Mouse (Mus musculus): ENCODE measurements around the gene B230118H07Rik. TPM values are rescaled to one million over a fixed set of nuclear protein-coding genes. Genes with fewer than 3 reads are reported as not detected.

The B230118H07Rik gene
- polyA plus RNA-seq, 1 experiment from 2014 or later, result 59.1 TPM

DNA sequence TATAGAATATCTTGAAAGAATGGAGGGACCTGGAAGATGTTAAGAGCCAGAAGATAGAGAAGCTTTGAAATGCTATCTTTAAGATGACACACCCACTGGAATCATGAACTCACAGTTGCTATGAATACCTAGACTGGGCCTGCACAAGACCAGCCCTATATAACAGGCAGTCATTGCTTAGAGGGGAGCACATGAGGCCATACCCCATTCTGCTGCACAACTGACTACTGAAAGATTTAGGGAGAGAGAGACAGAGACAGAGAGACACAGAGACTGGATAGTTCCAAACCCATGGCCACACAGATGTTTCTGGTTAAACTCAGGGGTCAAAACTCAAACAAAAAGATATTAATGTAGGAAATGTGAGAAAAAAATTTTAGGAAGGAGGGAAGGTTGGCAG lies 22.1 kb downstream of the B230118H07Rik start:
- H3K9ac ChIP-seq, result no peak overlapping the region
- no peaks in the 10 kb centered on the region for H3K36me3 ChIP-seq (replicated peaks)
- no peak overlapping the region for H3K27ac ChIP-seq
- peaks cover 3% of the 10 kb centered on the region; the same call in 1 of the 2 replicates for H3K27me3 ChIP-seq
- H3K4me1 ChIP-seq, result peaks cover 12% of the 10 kb centered on the region
- H3K4me3 ChIP-seq (replicated peaks), result no peak overlapping the region
- H3K4me2 ChIP-seq, result no peak overlapping the region
- no peaks in the 10 kb centered on the region for H3K9me3 ChIP-seq
- ATAC-seq (ENCODE audit: low FRiP score), result no peak

DNA sequence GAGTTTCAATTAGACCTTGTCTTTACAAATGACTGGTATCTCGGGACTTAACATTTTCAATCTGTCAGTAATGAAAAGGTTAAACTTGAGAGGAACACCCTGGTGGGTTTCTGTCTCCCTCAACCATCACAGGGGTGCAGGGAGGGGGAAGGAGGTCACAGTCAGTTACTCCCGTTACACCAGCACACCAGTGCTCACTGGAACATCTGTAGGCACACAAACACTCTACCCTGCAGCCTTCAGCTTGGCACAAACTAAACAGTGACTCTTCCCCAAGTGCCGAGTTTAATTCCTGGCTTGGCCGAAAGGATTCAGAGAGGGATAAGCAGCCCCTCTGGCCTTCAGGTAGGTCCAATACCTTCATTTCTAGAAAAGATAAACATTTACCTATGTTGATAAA lies 24.8 kb downstream of the B230118H07Rik start, which contains the start of gene Rag2:
Rag2 (plus strand) TSS at position 193 of the 400 bp plus-strand sequence.
- no peak within 1 kb of the TSS for H3K4me3 ChIP-seq (replicated peaks)
- H3K9ac ChIP-seq, result no peak within 1 kb of the TSS
- H3K4me2 ChIP-seq, result no peak within 1 kb of the TSS
- WGBS, result 61% methylated on average over 4 of the region's 4 CpGs
- H3K27me3 ChIP-seq, result no peaks in the 10 kb centered on the region
- H3K27ac ChIP-seq, result no peak within 1 kb of the TSS
- no peaks in the 10 kb centered on the region for H3K36me3 ChIP-seq (replicated peaks)
- H3K4me1 ChIP-seq, result peaks cover 15% of the 10 kb centered on the region
- ATAC-seq (ENCODE audit: low FRiP score), result no peak
- H3K9me3 ChIP-seq, result no peaks in the 10 kb centered on the region

DNA sequence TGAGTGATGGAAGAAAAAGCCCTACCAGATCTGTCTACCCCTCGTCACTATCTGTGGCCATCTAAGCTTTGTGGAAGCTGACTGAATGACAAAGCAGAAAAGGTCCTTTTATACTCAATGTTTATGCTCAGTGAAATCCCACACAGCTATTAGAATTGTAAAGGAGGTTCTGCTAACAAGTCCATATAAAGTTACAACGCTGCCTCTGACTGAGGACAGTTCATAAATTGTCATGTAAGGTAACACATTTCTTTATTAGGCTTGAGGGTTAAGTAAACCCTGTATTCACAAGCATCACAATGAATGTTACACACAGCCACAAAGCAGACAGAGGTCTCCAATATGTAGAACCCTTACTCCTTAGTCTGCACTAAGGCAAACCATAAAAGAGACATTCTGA lies 25.3 kb downstream of the B230118H07Rik start:
- WGBS, result 46% methylated on average over 2 of the region's 2 CpGs
- H3K4me3 ChIP-seq (replicated peaks), result no peak overlapping the region
- no peak overlapping the region for H3K27ac ChIP-seq
- no peaks in the 10 kb centered on the region for H3K36me3 ChIP-seq (replicated peaks)
- H3K9ac ChIP-seq, result no peak overlapping the region
- ATAC-seq (ENCODE audit: low FRiP score), result no peak
- H3K27me3 ChIP-seq, result no peaks in the 10 kb centered on the region
- no peak overlapping the region for H3K4me2 ChIP-seq
- no peaks in the 10 kb centered on the region for H3K9me3 ChIP-seq
- H3K4me1 ChIP-seq, result peaks cover 12% of the 10 kb centered on the region

DNA sequence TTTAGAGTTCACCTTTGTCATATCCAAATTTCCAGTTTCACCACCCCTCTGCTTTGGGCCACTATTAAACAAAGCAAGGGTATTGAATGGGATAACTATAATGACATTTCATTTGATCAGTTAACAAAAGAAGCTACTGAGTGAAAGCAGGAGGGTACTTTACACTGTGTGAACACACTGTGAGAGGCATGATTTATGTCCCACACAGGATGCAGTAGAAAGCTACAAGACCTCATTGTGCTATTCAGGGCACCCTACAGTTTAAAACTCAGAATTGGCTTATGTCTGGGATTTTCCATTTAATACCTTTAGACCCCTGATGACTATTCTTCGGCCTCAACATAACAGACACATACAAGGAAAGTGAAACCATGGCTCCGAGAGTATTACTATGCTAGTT lies 26.3 kb downstream of the B230118H07Rik start:
- Histone ChIP-seq H3K4me1 (peaks cover 12% of the 10 kb centered on the region), H3K9ac (no peak overlapping the region), H3K27me3 (no peaks in the 10 kb centered on the region), H3K9me3 (no peaks in the 10 kb centered on the region), H3K27ac (no peak overlapping the region), H3K4me3 (replicated peaks) (no peak overlapping the region), H3K4me2 (no peak overlapping the region), H3K36me3 (replicated peaks) (no peaks in the 10 kb centered on the region)
- no peak for ATAC-seq (ENCODE audit: low FRiP score)
- WGBS, result 48% methylated on average over 2 of the region's 2 CpGs

DNA sequence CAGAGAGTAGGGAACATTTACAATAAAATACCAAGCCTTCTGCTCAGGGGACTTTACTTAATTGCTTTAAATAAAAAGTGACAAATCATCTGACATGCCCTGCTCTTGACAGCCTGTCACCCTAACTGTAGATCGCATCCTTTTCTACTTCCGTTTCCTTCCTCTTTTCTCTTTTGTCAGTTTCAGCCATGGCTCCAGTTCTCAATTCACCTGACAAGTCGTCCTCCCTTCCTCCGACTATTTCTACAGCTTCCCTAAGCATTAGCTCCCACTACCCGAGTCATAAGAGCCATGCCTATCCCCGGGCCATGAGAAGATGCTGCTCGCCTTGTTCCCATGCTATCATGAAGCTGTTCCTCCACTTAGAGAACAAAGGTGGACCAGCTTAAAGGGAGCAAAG lies 27.7 kb downstream of the B230118H07Rik start:
- Histone ChIP-seq H3K4me3 (replicated peaks) (no peak overlapping the region), H3K4me2 (no peak overlapping the region), H3K9me3 (no peaks in the 10 kb centered on the region), H3K27ac (no peak overlapping the region), H3K9ac (no peak overlapping the region), H3K27me3 (no peaks in the 10 kb centered on the region), H3K36me3 (replicated peaks) (no peaks in the 10 kb centered on the region), H3K4me1 (peaks cover 12% of the 10 kb centered on the region)
- no peak for ATAC-seq (ENCODE audit: low FRiP score)
- 52% methylated on average over 7 of the region's 7 CpGs for whole genome bisulfite sequencing

DNA sequence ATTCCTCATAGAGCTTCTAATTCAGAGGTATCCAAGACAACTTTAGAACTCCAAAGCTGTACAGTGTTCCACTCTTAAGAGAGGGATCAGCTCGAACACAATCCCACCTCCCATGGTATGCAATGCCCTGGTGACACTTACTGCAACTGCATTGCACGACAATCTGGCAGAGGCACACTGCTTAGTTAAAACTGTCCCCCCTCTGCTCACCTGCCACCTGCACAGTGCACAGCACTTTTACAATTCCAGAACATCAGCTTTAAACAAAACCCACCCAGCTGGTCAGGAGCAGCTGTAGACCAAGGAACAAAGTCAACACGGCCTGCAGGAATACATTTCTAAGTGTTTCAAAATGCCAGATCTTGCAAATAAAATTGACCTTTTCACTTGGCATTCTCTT lies 28.4 kb downstream of the B230118H07Rik start:
- no peak overlapping the region for H3K4me2 ChIP-seq
- ATAC-seq (ENCODE audit: low FRiP score), result no peak
- H3K27me3 ChIP-seq, result no peaks in the 10 kb centered on the region
- peaks cover 16% of the 10 kb centered on the region for H3K4me1 ChIP-seq
- no peak overlapping the region for H3K4me3 ChIP-seq (replicated peaks)
- H3K9ac ChIP-seq, result no peak overlapping the region
- 82% methylated on average over 3 of the region's 3 CpGs for WGBS
- no peak overlapping the region for H3K27ac ChIP-seq
- no peaks in the 10 kb centered on the region for H3K9me3 ChIP-seq
- H3K36me3 ChIP-seq (replicated peaks), result no peaks in the 10 kb centered on the region

DNA sequence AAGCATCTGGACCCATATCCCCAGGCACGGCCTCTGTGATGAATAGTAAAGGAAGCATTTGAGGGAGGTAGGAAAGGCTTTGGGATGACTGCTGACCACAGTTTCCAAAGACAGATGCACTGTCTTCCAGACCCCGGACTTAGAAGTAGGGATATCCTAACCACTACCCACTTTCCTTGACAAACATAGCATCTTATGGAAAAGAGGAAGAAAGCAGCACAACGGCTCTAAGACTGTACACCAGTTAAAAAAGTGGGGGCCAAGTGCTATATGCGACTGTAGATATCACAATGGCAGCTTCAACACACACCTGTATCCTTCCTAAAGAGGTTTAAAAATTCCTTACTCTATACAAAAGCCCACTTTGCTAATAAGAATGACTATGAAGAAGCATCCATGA lies 31.0 kb downstream of the B230118H07Rik start:
- no peak overlapping the region for H3K27ac ChIP-seq
- 86% methylated on average over 4 of the region's 4 CpGs for WGBS
- peaks cover 16% of the 10 kb centered on the region for H3K4me1 ChIP-seq
- H3K36me3 ChIP-seq (replicated peaks), result no peaks in the 10 kb centered on the region
- no peak overlapping the region for H3K4me3 ChIP-seq (replicated peaks)
- no peak for ATAC-seq (ENCODE audit: low FRiP score)
- H3K27me3 ChIP-seq, result no peaks in the 10 kb centered on the region
- H3K9ac ChIP-seq, result no peak overlapping the region
- H3K9me3 ChIP-seq, result no peaks in the 10 kb centered on the region
- H3K4me2 ChIP-seq, result no peak overlapping the region

DNA sequence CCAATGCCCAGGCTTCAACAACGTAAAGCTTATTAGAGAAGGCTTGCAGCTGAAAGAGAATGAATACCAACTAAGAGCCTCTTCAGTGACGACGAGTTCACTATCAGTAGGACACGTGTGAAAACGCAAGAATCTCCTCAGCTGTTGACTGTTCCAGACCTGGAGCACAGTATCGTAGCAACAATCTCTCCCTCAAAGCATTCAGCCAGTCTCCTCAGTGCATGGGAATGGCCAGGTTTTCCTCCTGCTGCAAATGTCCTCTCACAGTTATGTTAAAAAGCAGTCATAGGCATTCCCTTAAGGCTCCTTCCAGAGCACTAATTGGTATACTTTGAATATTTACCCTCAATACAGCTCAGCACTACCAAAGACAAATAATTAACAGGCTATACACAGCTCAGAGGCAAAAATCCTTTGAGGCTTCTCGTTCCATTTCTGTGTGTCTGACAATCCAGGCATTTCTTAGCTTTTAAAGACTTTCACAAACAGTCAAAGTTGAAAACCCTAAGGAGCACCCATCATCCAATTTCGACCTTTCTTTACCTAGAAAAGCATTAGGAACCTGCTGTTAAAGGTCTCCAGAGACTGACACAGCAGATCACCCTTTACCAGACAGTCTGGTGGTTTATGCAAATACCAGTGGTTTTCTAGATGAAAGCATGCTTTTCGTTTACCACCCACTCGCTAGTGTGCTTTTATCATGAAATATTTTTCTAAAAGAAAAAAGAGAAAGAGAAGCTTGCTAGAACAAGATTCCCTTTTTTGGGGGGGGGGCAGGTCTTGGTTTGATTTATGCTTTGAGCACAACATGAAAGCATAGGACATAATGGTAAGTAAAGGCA lies 33.6 kb downstream of the B230118H07Rik start:
- Histone ChIP-seq H3K4me2 (no peak overlapping the region), H3K4me3 (replicated peaks) (no peak overlapping the region), H3K9ac (no peak overlapping the region), H3K27me3 (no peaks in the 10 kb centered on the region), H3K36me3 (replicated peaks) (no peaks in the 10 kb centered on the region), H3K4me1 (peaks cover 9% of the 10 kb centered on the region), H3K9me3 (no peaks in the 10 kb centered on the region), H3K27ac (no peak overlapping the region)
- no peak for ATAC-seq (ENCODE audit: low FRiP score)
- 62% methylated on average over 10 of the region's 10 CpGs for WGBS

DNA sequence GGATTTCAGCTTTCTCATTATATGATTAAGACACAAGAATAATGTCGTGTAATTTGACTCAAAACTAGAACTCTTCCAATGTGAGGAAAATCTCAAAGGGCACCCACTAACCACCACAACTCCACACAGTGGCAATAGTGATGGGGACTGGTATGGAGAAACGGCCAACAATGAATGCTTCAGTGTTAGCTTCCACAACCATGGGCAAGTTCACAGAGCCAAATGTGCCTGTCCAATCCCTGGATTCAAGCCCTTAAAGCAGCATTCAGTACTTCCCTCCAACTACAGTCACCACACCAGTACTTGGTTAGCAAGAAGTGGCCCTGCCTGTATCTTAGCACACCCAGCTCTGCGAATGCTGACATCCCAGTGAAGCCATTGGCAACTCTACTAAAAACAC lies 38.5 kb downstream of the B230118H07Rik start:
- 93% methylated on average over 3 of the region's 3 CpGs for WGBS
- no peaks in the 10 kb centered on the region for H3K27me3 ChIP-seq
- H3K27ac ChIP-seq, result no peak overlapping the region
- H3K36me3 ChIP-seq (replicated peaks), result no peaks in the 10 kb centered on the region
- no peak overlapping the region for H3K4me2 ChIP-seq
- no peak overlapping the region for H3K4me3 ChIP-seq (replicated peaks)
- peaks cover 10% of the 10 kb centered on the region for H3K4me1 ChIP-seq
- H3K9ac ChIP-seq, result no peak overlapping the region
- no peaks in the 10 kb centered on the region for H3K9me3 ChIP-seq
- no peak for ATAC-seq (ENCODE audit: low FRiP score)

DNA sequence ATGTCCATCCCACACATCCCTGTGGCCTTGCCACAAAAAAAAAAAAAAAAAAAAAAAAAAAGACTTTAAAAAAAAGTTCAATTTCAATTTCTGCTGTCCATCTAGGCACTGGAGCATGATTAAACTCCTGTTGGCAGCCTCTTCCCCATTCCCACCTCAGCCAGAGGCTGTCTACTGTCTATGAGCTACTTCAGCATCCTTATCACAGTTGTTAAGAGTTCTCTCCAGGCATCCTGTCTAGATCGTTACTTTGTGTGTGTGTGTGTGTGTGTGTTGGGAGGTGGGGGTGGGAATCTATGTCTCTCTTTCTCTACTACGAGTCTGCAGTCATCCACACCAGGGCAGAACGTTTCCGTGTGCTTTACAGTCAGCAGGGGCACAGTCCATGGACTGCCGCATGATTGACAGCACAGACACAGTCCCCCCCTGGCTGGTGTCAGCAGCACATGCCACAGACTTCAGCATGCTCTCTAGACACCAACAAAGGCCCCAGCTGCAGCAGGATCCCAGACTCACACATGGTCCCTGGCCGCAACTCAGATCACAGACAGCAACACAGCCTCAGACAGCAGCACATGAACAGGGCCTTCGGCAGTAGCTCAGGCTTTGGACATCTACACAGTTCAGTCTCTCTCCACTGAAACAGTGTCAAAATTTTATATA lies 41.0 kb downstream of the B230118H07Rik start:
- no peak overlapping the region for H3K4me3 ChIP-seq (replicated peaks)
- ATAC-seq (ENCODE audit: low FRiP score), result peak; percentile 85
- WGBS, result 74% methylated on average over 7 of the region's 7 CpGs
- no peaks in the 10 kb centered on the region for H3K9me3 ChIP-seq
- 0 out of 2 replicates have a peak, but pooled peaks cover 5% of the 10 kb centered on the region for H3K4me1 ChIP-seq
- no peak overlapping the region for H3K9ac ChIP-seq
- no peak overlapping the region for H3K4me2 ChIP-seq
- H3K36me3 ChIP-seq (replicated peaks), result no peaks in the 10 kb centered on the region
- H3K27me3 ChIP-seq, result no peaks in the 10 kb centered on the region
- 0 out of 2 replicates have a peak overlapping the region, but pooled peaks have one; percentile 1 for H3K27ac ChIP-seq

DNA sequence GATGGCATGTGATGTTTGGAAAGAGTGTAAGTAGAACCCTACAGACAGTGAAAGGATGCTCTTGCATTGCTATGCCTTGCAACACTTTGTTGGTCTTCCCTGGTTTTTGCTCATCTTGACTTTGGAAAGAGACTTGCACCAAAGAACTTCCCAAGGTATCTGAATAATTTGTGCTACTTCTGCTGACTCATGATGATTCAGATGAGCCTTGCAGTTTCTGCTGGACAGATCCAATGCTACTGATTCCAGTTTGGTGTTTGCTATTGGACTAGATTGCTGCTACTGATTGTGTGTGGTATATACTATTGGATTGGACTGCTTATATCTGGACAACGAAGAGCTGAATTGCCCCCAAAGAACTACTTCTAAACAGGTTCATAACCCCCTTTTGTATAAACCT lies 46.2 kb downstream of the B230118H07Rik start:
- Histone ChIP-seq H3K9ac (no peak overlapping the region), H3K4me1 (peaks cover 14% of the 10 kb centered on the region), H3K4me2 (no peak overlapping the region), H3K4me3 (replicated peaks) (no peak overlapping the region), H3K9me3 (no peaks in the 10 kb centered on the region), H3K27ac (no peak overlapping the region), H3K36me3 (replicated peaks) (no peaks in the 10 kb centered on the region), H3K27me3 (no peaks in the 10 kb centered on the region)
- 91% methylated on average over 1 of the region's 1 CpGs for WGBS
- ATAC-seq (ENCODE audit: low FRiP score), result no peak

DNA sequence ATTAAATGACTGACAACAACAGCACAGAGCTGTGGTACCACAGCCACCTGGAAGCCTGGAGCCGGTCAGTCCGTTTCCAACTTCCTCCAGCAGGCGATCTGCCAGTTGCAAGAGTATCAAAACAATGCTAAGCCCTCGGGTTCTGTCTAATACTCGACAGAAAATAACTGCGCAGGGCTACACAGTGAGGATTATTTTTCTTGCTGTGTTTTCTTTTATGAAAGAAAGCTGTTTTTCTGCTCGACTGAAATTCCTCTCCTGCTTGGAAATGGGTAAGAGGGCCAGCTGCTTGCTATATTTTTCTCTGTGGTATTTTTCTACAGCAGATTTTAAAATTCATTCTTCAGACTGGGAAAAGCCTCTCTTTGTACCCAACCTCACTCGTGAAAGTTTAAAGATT lies 48.6 kb downstream of the B230118H07Rik start:
- Histone ChIP-seq H3K9ac (no peak overlapping the region), H3K36me3 (replicated peaks) (no peaks in the 10 kb centered on the region), H3K4me1 (peaks cover 17% of the 10 kb centered on the region), H3K4me3 (replicated peaks) (no peak overlapping the region), H3K9me3 (no peaks in the 10 kb centered on the region), H3K27ac (no peak overlapping the region), H3K27me3 (no peaks in the 10 kb centered on the region), H3K4me2 (no peak overlapping the region)
- WGBS, result 19% methylated on average over 8 of the region's 8 CpGs
- no peak; the same call in 1 of the 2 replicates for ATAC-seq (ENCODE audit: low FRiP score)
